Mouse (Mus musculus): ENCODE results near the gene Cldn7. TPM values are rescaled to one million over a fixed set of nuclear protein-coding genes. Genes with fewer than 3 reads are reported as not detected.
A peak's percentile ranks its signal among the peaks of the same experiment; 100 is the strongest.
"Not testable (repeated sequence)": the region's sequence is repeated elsewhere in the genome, so short reads cannot be mapped to it uniquely, and the experiment has no call there.

The Cldn7 gene
- total RNA-seq, 2 experiments from 2014 or later, result not detected

- Histone ChIP-seq H3K27ac (peak overlapping the region; percentile 96), H3K4me3 (peak overlapping the region; percentile 70)
- intact Hi-C loops (cut with DNase I), result no loop called here
- DNase-seq, result peak; percentile 14
- no peak for TF ChIP-seq CTCF (IDR thresholded peaks at IDR 0.05)
Measured at GRCm38 (mm10) chr11:69922012-69922756, 42.4 kb upstream of the Cldn7 start.

- DNase-seq, result peak; percentile 24
- intact Hi-C loops (cut with DNase I), result no loop called here
- TF ChIP-seq CTCF (IDR thresholded peaks at IDR 0.05), result no peak
- H3K4me3 ChIP-seq, result peak overlapping the region; percentile 70
- H3K27ac ChIP-seq, result peak overlapping the region; percentile 96
Measured at GRCm38 (mm10) chr11:69922796-69923195, 41.8 kb upstream of the Cldn7 start.

GRCm38 (mm10) chr11:69927501-69927900 lies 37.1 kb upstream of the Cldn7 start:
- intact Hi-C loops (cut with DNase I), result no loop called here
- TF ChIP-seq CTCF (IDR thresholded peaks at IDR 0.05), result no peak
- no peak overlapping the region for H3K4me3 ChIP-seq
- H3K27ac ChIP-seq, result no peak overlapping the region
- DNase-seq, result no peak

GRCm38 (mm10) chr11:69929712-69930111 lies 34.9 kb upstream of the Cldn7 start:
- no peak for DNase-seq
- no peak for TF ChIP-seq CTCF (IDR thresholded peaks at IDR 0.05)
- intact Hi-C loops (cut with DNase I), result loop anchor here (5.0 kb wide), 1 partner anchor 73 kb away; the partner anchor contains the start of gene Dvl2

DNA sequence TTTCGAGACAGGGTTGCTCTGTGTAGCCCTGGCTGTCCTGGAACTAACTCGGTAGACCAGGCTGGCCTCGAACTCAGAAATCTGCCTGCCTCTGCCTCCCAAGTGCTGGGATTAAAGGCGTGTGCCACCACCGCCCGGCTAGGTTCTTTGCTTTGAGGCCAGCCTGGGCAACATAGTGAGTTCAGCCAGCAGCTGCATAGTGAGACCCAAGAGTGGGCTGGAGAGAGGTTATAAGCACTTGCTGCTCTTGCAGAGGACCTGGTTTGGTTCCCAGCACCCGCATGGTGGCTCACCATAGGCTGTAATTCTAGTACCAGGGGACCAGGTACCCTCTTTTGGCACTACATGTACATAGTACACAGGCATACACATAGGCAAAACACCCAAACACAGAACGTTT lies 34.4 kb upstream of the Cldn7 start:
- DNase-seq, H3K27ac ChIP-seq, H3K4me3 ChIP-seq: not testable (repeated sequence)
- intact Hi-C loops (cut with DNase I), result loop anchor here (5.0 kb wide), 1 partner anchor 72 kb away; the partner anchor contains the start of gene Dvl2

More at GRCm38 (mm10) chr11:69929712-69930111, 34.9 kb upstream of the Cldn7 start:
- Histone ChIP-seq H3K4me3 (no peak overlapping the region), H3K27ac (no peak overlapping the region)

DNA sequence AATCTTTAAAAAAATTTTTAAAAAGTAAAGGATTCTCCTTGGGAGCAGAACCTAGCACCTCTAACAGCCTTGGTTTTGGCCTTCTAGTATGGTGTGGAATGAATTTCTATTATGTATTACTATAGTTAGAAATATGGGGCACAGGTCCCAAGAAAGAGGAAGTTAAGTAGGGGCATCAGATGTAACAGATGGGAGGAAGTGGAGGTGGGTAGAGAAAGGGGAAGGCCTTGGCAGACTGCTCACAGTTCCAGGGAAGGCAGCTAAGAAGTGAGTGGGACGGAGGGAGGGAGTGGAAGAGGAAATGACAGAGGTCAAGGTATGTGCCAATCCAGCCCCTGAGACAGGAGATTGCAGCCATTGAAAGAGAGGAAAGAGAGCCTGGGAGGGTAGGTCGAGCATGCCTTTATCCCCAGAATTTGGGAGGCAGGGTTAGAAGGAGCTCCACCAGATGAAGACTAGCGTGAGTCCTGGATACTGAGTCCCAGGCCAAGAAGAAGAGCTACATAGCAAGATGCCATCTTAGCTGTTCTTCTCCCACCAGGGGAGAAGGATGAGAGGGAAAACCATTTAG lies 33.5 kb upstream of the Cldn7 start:
- DNase-seq, result no peak
- H3K4me3 ChIP-seq, result no peak overlapping the region
- H3K27ac ChIP-seq, result no peak overlapping the region
- intact Hi-C loops (cut with DNase I), result loop anchor here (5.0 kb wide), 1 partner anchor 71 kb away; the partner anchor contains the start of gene Dvl2
- no peak for TF ChIP-seq CTCF (IDR thresholded peaks at IDR 0.05)

- no peak for TF ChIP-seq CTCF (IDR thresholded peaks at IDR 0.05)
- Histone ChIP-seq H3K27ac (no peak overlapping the region), H3K4me3 (no peak overlapping the region)
- intact Hi-C loops (cut with DNase I), result loop anchor here (5.0 kb wide), 1 partner anchor 71 kb away; the partner anchor contains the start of gene Dvl2
- DNase-seq, result no peak
Measured at GRCm38 (mm10) chr11:69931769-69932168, 32.8 kb upstream of the Cldn7 start.

GRCm38 (mm10) chr11:69932254-69932653 lies 32.3 kb upstream of the Cldn7 start:
- no peak overlapping the region for H3K27ac ChIP-seq
- TF ChIP-seq CTCF (IDR thresholded peaks at IDR 0.05), result peak; percentile 47
- DNase-seq, result no peak
- H3K4me3 ChIP-seq, result no peak overlapping the region
- intact Hi-C loops (cut with DNase I), result loop anchor here (5.0 kb wide), 1 partner anchor 70 kb away; the partner anchor contains the start of gene Dvl2

DNA sequence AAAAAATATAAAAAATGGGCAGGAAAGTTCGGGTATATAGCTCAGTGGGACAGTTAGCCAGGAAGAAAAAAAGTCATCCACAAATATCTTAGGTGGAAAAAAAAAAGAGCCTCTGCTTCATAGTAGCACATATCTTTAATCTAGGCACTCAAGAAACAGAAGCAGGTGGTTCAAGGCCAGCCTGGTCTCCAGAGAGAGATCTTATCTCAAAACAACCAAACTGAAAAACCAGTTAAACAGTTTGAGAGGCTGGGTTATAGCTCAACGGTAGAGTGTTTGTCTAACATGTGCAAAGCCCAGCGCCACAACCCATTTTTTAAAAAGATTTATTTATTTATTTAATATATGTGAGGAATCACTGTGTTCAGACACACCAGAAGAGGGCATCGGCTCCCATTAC lies 31.5 kb upstream of the Cldn7 start:
- no peak for DNase-seq
- intact Hi-C loops (cut with DNase I), result loop anchor here (5.0 kb wide), 1 partner anchor 69 kb away; the partner anchor contains the start of gene Dvl2

DNA sequence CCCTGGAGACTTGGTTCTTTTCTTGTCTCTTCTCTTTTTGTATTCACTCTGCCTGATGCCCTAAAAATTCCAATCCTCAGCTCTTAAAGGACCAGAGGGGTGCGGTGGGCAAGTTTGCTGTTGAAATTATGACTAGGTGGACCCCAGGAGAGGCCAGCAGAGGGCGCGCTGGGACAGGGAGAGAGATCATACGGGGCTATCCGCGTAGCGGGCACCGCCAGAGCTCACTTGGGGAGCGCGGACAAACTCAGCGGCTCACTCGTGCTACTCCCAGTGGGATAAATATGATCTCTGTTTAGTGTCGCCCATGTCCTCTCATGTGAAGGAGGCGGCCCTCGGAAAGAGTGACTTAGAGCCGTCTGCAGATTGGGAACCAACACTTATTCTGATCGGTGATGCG lies 30.4 kb upstream of the Cldn7 start:
- peak overlapping the region; percentile 83 for H3K27ac ChIP-seq
- DNase-seq, result peak; percentile 96
- TF ChIP-seq CTCF (IDR thresholded peaks at IDR 0.05), result peak; percentile 98; the same call in 1 of the 2 replicates
- intact Hi-C loops (cut with DNase I), result loop anchor here (1.0 to 5.0 kb wide), 2 partner anchors 15 to 68 kb away; partner anchors contain the start of gene Dvl2
- peak overlapping the region; percentile 54 for H3K4me3 ChIP-seq

More for the DNA sequence above, 31.5 kb upstream of the Cldn7 start:
- TF ChIP-seq CTCF (IDR thresholded peaks at IDR 0.05), result no peak
- no peak overlapping the region for H3K27ac ChIP-seq
- no peak overlapping the region for H3K4me3 ChIP-seq

GRCm38 (mm10) chr11:69934681-69935080 lies 29.9 kb upstream of the Cldn7 start:
- H3K4me3 ChIP-seq, result peak overlapping the region; percentile 54
- intact Hi-C loops (cut with DNase I), result loop anchor here (1.0 to 5.0 kb wide), 2 partner anchors 15 to 68 kb away; partner anchors contain the start of gene Dvl2
- TF ChIP-seq CTCF (IDR thresholded peaks at IDR 0.05), result no peak
- H3K27ac ChIP-seq, result peak overlapping the region; percentile 83
- no peak for DNase-seq

GRCm38 (mm10) chr11:69935137-69935879 lies 29.3 kb upstream of the Cldn7 start, which contains the start of gene Ybx2:
Ybx2 (plus strand) TSS chr11:69935796.
- intact Hi-C loops (cut with DNase I), result no loop called here
- Histone ChIP-seq H3K27ac (peak within 1 kb of the TSS; percentile 83), H3K4me3 (peak within 1 kb of the TSS; percentile 77)
- DNase-seq, result peak; percentile 95
- peak; percentile 10; the same call in 1 of the 2 replicates for TF ChIP-seq CTCF (IDR thresholded peaks at IDR 0.05)
